Mouse (Mus musculus) lung, postnatal 14 days (tissue): Measurements from ENCODE around the gene Cd34.

Source experiments
- DNase-seq: peaks from one replicate; pipeline ENCODE4 v3.0.0; 2021

The Cd34 gene

GRCm38 (mm10) chr1:194938715-194939114, at the start of gene Cd34:
Cd34 (plus strand) TSS chr1:194938819.
- peak; percentile 73 for DNase-seq

- DNase-seq: no peak
Observed at GRCm38 (mm10) chr1:194894513-194894912, 44.1 kb upstream of the Cd34 start.

- no peak for DNase-seq
Observed at GRCm38 (mm10) chr1:194895287-194895686, 43.3 kb upstream of the Cd34 start.

- no peak for DNase-seq
Observed at GRCm38 (mm10) chr1:194901075-194901474, 37.5 kb upstream of the Cd34 start.

- DNase-seq: no peak
Observed at GRCm38 (mm10) chr1:194901826-194902225, 36.8 kb upstream of the Cd34 start.

- DNase-seq: no peak
Observed at GRCm38 (mm10) chr1:194908956-194909355, 29.7 kb upstream of the Cd34 start.

- no peak for DNase-seq
Observed at GRCm38 (mm10) chr1:194925753-194926350, 12.8 kb upstream of the Cd34 start.

- peak; percentile 52 for DNase-seq
Observed at GRCm38 (mm10) chr1:194927887-194928286, 10.7 kb upstream of the Cd34 start.

- no peak for DNase-seq
Observed at GRCm38 (mm10) chr1:194929275-194929971, 9.2 kb upstream of the Cd34 start.

GRCm38 (mm10) chr1:194929972-194930355, 8.7 kb upstream of the Cd34 start:
- no peak for DNase-seq

GRCm38 (mm10) chr1:194930706-194931105, 7.9 kb upstream of the Cd34 start:
- DNase-seq: no peak

GRCm38 (mm10) chr1:194935351-194935750, 3.3 kb upstream of the Cd34 start:
- no peak for DNase-seq

GRCm38 (mm10) chr1:194941528-194941927, 2.9 kb downstream of the Cd34 start:
- no peak for DNase-seq

- no peak for DNase-seq
Observed at GRCm38 (mm10) chr1:194942912-194943311, 4.3 kb downstream of the Cd34 start.

GRCm38 (mm10) chr1:194943485-194943884, 4.9 kb downstream of the Cd34 start:
- DNase-seq: no peak

GRCm38 (mm10) chr1:194945382-194945781, 6.8 kb downstream of the Cd34 start:
- peak; percentile 52 for DNase-seq

GRCm38 (mm10) chr1:194946467-194946866, 7.8 kb downstream of the Cd34 start:
- DNase-seq: no peak

- DNase-seq: no peak
Observed at GRCm38 (mm10) chr1:194950913-194951312, 12.3 kb downstream of the Cd34 start.

- no peak for DNase-seq
Observed at GRCm38 (mm10) chr1:194952891-194953290, 14.3 kb downstream of the Cd34 start.

- no peak for DNase-seq
Observed at GRCm38 (mm10) chr1:194954694-194955093, 16.1 kb downstream of the Cd34 start.

- DNase-seq: no peak
Observed at GRCm38 (mm10) chr1:194955749-194956148, 17.1 kb downstream of the Cd34 start.

- no peak for DNase-seq
Observed at GRCm38 (mm10) chr1:194957021-194957420, 18.4 kb downstream of the Cd34 start.

GRCm38 (mm10) chr1:194962181-194962580, 23.6 kb downstream of the Cd34 start:
- peak; percentile 73 for DNase-seq

GRCm38 (mm10) chr1:194962712-194963111, 24.1 kb downstream of the Cd34 start:
- no peak for DNase-seq

GRCm38 (mm10) chr1:194971980-194972379, 33.4 kb downstream of the Cd34 start:
- no peak for DNase-seq
